Mouse (Mus musculus): Measurements from ENCODE around the gene Terf2.

GRCm38 (mm10) chr8:107132581-107133491 lies 36.5 kb upstream of the Terf2 start:
- no peak for TF ChIP-seq CTCF (IDR thresholded peaks at IDR 0.05; ENCODE audit: low read depth, low read length)
- TF ChIP-seq POLR2AphosphoS5 (IDR thresholded peaks at IDR 0.05; ENCODE audit: insufficient replicate concordance, low read depth, low read length): no peak
- no peak for TF ChIP-seq TAL1 (conservative IDR thresholded peaks at IDR 0.05; ENCODE audit: low read depth, low read length)
- no peak for TF ChIP-seq GATA1 (IDR thresholded peaks at IDR 0.05; ENCODE audit: borderline replicate concordance, low read length)

All from G1E (cell line).